Mouse (Mus musculus) limb, embryonic 10.5 days (tissue): ENCODE results near the gene Psrc1. TPM values are rescaled to one million over a fixed set of nuclear protein-coding genes. Genes with fewer than 3 reads are reported as not detected.

Experiments used
- DNase-seq: peaks from one replicate; pipeline ENCODE4 v3.0.0-alpha.2; 2017; ENCODE audit warnings: low spot score
- H3K27ac ChIP-seq: fragments of 300-500 bp; sonication (generic); 2 replicates; pipeline ENCODE4 v1.5.1; 2016; ENCODE audit warnings: mild to moderate bottlenecking
- H3K27me3 ChIP-seq: fragments of 300-500 bp; sonication (generic); 2 replicates; pipeline ENCODE4 v1.6.1; 2016; ENCODE audit warnings: low read depth, mild to moderate bottlenecking; ENCODE audit not compliant: poor library complexity, severe bottlenecking
- H3K36me3 ChIP-seq: fragments of 300-500 bp; sonication (generic); 2 replicates; pipeline ENCODE4 v1.6.1; 2016; ENCODE audit warnings: mild to moderate bottlenecking, moderate library complexity
- H3K4me1 ChIP-seq: fragments of 300-500 bp; sonication (generic); 2 replicates; pipeline ENCODE4 v1.6.1; 2016
- H3K4me3 ChIP-seq: fragments of 300-500 bp; sonication (generic); 2 replicates; pipeline ENCODE4 v1.5.1; 2016; ENCODE audit warnings: mild to moderate bottlenecking, moderate library complexity
- H3K9me3 ChIP-seq: fragments of 300-500 bp; sonication (generic); replicated peaks from 2 replicates; pipeline ENCODE4 v1.6.1; 2016; ENCODE audit warnings: mild to moderate bottlenecking
- WGBS: fragments of 180-500 bp; shearing (Covaris S2); methylation state at CpG from one replicate; pipeline ENCODE4 v1.1.7; 2016; 5-methylcytosine and 5-hydroxymethylcytosine counted together
- polyA plus RNA-seq: library from polyadenylated mRNA; unstranded; fragments of >200 nt; fragmentation: Nextera tagmentation; extraction: Ambion mirVana; gene quantifications from 2 replicates; pipeline ENCODE4 v1.2.1, GENCODE M21; 2016

The Psrc1 gene
- polyA plus RNA-seq, 1 experiment from 2014 or later, result 100 TPM

- Histone ChIP-seq H3K36me3 (peaks cover 81% of the 10 kb centered on the region), H3K4me1 (no peaks in the 10 kb centered on the region), H3K9me3 (no peaks in the 10 kb centered on the region), H3K27me3 (no peaks in the 10 kb centered on the region), H3K4me3 (no peak overlapping the region), H3K27ac (no peak overlapping the region)
- DNase-seq, result no peak
- 91% methylated on average over 17 of the region's 17 CpGs for WGBS
Measured at GRCm38 (mm10) chr3:108435701-108436379, 52.2 kb downstream of the Psrc1 start.

- H3K27ac ChIP-seq, result no peak overlapping the region
- H3K4me1 ChIP-seq, result no peaks in the 10 kb centered on the region
- H3K36me3 ChIP-seq, result peaks cover 79% of the 10 kb centered on the region
Measured at GRCm38 (mm10) chr3:108436380-108436714, 52.7 kb downstream of the Psrc1 start.

More at GRCm38 (mm10) chr3:108436380-108436714, 52.7 kb downstream of the Psrc1 start:
- whole genome bisulfite sequencing, result 86% methylated on average over 7 of the region's 7 CpGs
- Histone ChIP-seq H3K27me3 (no peaks in the 10 kb centered on the region), H3K9me3 (no peaks in the 10 kb centered on the region), H3K4me3 (no peak overlapping the region)
- DNase-seq, result no peak

Other genes starting within 250 kb of the Psrc1 start
- 178 and 197 TPM in 2 replicates for gene Gnai3, start 237.7 kb upstream of the Psrc1 start, polyA plus RNA-seq
- gene Gpr61, start 229.0 kb upstream of the Psrc1 start, polyA plus RNA-seq, result 0.08 TPM in 1 of 2 replicates, not detected in the other
- gene Amigo1, start 197.5 kb upstream of the Psrc1 start, polyA plus RNA-seq, result 2.6 and 3.0 TPM in 2 replicates
- gene Cyb561d1, start 182.6 kb upstream of the Psrc1 start, polyA plus RNA-seq, result 1.6 and 2.1 TPM in 2 replicates
- 23.3 and 25.7 TPM in 2 replicates for gene Atxn7l2, start 172.9 kb upstream of the Psrc1 start, polyA plus RNA-seq
- gene Sypl2, start 157.2 kb upstream of the Psrc1 start, polyA plus RNA-seq, result 0.23 and 0.56 TPM in 2 replicates
- 374 and 403 TPM in 2 replicates for gene Psma5, start 126.9 kb upstream of the Psrc1 start, polyA plus RNA-seq
- 9.4 and 12.1 TPM in 2 replicates for gene Sort1, start 99.8 kb upstream of the Psrc1 start, polyA plus RNA-seq
- 0.15 TPM in 1 of 2 replicates, not detected in the other for gene Mybphl, start 18.9 kb upstream of the Psrc1 start, polyA plus RNA-seq
- gene Celsr2, start 31.7 kb downstream of the Psrc1 start, polyA plus RNA-seq, result 4.0 and 4.4 TPM in 2 replicates
- 117 and 125 TPM in 2 replicates for gene Sars, start 61.4 kb downstream of the Psrc1 start, polyA plus RNA-seq
- 0.20 TPM in 1 of 2 replicates, not detected in the other for gene 1700013F07Rik, start 150.3 kb downstream of the Psrc1 start, polyA plus RNA-seq
- 0.28 and 0.40 TPM in 2 replicates for gene 5330417C22Rik, start 152.7 kb downstream of the Psrc1 start, polyA plus RNA-seq
- 25.2 and 34.9 TPM in 2 replicates for gene Tmem167b, start 178.6 kb downstream of the Psrc1 start, polyA plus RNA-seq
- gene Taf13, start 187.9 kb downstream of the Psrc1 start, polyA plus RNA-seq, result 47.3 and 53.2 TPM in 2 replicates
- 6.1 and 7.3 TPM in 2 replicates for gene Wdr47, start 207.4 kb downstream of the Psrc1 start, polyA plus RNA-seq